Mouse (Mus musculus) erythroblast, embryonic 14.5 days (primary cell): ENCODE measurements around the gene Chic1. TPM values are rescaled to one million over a fixed set of nuclear protein-coding genes. Genes with fewer than 3 reads are reported as not detected.

ENCODE experiments used
- H3K27me3 ChIP-seq: 2 replicates; pipeline ENCODE4 v1.6.1; 2012; ENCODE audit warnings: inconsistent platforms; ENCODE audit not compliant: control insufficient read depth
- H3K36me3 ChIP-seq: 2 replicates; pipeline ENCODE4 v1.6.1; 2012; ENCODE audit warnings: mild to moderate bottlenecking, inconsistent platforms; ENCODE audit not compliant: control insufficient read depth
- H3K4me1 ChIP-seq: 2 replicates; pipeline ENCODE4 v1.6.1; 2012; ENCODE audit warnings: inconsistent platforms; ENCODE audit not compliant: control insufficient read depth
- H3K4me3 ChIP-seq: replicated peaks from 2 replicates; pipeline ENCODE3; 2012; ENCODE audit warnings: moderate library complexity, mild to moderate bottlenecking, inconsistent platforms
- H3K9me3 ChIP-seq: 2 replicates; pipeline ENCODE4 v1.6.1; 2012; ENCODE audit warnings: low read length, inconsistent platforms, mixed read lengths; ENCODE audit not compliant: control insufficient read depth
- GATA1 ChIP-seq: IDR thresholded peaks from 2 replicates; pipeline ENCODE4 v1.6.1; 2012; ENCODE audit warnings: low read length, inconsistent platforms, mixed read lengths
- TAL1 ChIP-seq: IDR thresholded peaks from 3 replicates; pipeline ENCODE4 v1.6.1; 2012; ENCODE audit warnings: low read length, inconsistent platforms, mixed read lengths
- polyA plus RNA-seq: library from polyadenylated mRNA; stranded (reverse); fragments of >175 nt; gene quantifications from 2 replicates; pipeline ENCODE4 v1.2.3, GENCODE M21; 2012

The Chic1 gene
- polyA plus RNA-seq, 1 experiment: not detected

DNA sequence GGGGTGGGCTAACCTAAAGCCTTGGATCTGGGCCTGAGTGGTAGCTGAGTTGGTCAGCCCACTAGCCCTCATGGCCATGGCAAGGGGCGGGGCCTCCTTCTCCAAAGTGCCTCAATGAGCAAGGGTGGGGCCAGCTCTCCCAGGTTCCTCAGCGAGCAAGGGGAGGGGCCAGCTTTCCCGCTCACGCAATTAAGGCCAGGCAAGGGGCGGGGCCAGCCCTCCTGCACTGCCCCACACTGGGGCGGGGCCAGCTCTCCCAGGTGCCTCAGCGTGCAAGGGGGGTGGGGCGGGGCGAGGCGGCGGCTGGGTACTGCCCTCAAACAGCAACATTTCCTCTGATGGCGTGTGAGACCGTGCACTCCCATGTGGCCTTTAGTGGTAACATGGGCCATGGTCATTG lies 48.7 kb downstream of the Chic1 start:
- H3K27me3 ChIP-seq: peaks cover 13% of the 10 kb centered on the region
- peaks cover 4% of the 10 kb centered on the region for H3K4me1 ChIP-seq
- TF ChIP-seq TAL1 (no peak), GATA1 (no peak)
- H3K4me3 ChIP-seq: no peak overlapping the region
- no peaks in the 10 kb centered on the region for H3K9me3 ChIP-seq
- H3K36me3 ChIP-seq: no peaks in the 10 kb centered on the region

DNA sequence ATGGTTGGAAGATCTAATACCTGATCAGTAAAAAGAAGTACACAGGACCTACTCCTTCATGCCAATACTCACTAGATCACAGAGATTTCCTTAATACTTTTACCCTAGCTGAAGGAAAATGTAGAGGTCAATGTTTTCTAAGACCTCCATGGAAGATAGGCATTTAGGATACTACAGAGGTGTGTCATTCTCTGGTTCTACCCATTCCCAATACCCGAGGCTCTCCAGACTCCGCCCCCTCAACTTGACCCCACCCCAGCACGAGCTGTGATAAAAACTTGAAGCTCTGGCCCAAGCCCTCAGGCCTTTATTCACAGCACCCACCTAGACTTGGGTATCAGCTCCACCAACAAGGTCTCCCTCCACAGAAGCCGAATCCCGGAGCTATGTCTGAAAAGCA lies 57.9 kb downstream of the Chic1 start, which contains the start of gene Tsx:
Gene Tsx (plus strand): TSS at position 301 of the 400 bp plus-strand sequence.
- Histone ChIP-seq H3K27me3 (peaks cover 23% of the 10 kb centered on the region), H3K4me1 (no peaks in the 10 kb centered on the region), H3K36me3 (no peaks in the 10 kb centered on the region), H3K4me3 (no peak within 1 kb of the TSS), H3K9me3 (no peaks in the 10 kb centered on the region)
- no peak for TF ChIP-seq TAL1
- TF ChIP-seq GATA1: no peak

DNA sequence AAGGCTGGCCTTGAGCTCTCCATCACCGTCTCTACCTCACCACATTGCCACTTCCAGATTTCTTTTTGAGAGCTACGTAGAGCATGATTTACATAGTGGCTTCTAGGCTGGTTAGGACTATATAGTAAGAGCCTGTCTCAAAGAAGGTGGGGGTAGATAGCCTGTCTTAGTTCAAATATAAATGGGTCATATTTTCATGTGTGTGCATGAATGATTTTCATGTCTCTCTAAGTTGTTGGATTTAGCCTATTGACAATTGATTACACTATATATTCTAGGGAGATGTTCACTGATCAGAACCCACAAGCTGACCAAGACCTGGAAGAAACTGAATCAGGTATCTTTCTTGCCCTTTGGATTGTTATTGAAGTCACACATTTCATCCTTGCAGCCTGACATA lies 65.4 kb downstream of the Chic1 start, which contains the start of gene Gm26992:
Gene Gm26992 (plus strand): TSS at position 301 of the 400 bp plus-strand sequence.
- Histone ChIP-seq H3K9me3 (no peaks in the 10 kb centered on the region), H3K27me3 (peaks cover 13% of the 10 kb centered on the region), H3K4me1 (no peaks in the 10 kb centered on the region), H3K36me3 (no peaks in the 10 kb centered on the region), H3K4me3 (no peak within 1 kb of the TSS)
- TF ChIP-seq TAL1 (no peak), GATA1 (no peak)

DNA sequence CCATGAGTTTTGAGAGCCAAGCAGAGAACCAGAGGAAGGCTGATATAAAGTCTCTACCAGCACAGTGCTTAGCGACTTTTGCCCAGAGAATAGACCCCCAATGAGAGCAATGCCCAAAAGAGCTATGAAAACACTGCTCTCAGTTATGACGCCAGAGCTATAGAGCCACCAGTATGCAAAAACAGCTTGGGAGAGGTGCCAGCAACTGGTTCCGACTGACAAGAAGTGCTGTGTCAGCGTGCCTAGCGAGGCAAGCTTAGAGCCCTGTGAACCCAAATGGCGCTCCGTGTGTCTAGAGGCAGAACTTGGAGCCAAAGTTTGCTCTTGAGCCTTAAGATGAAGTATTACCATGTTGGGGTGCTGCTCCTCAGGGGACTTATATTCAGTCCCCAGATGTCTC lies 71.4 kb downstream of the Chic1 start:
- H3K4me3 ChIP-seq: no peak overlapping the region
- H3K4me1 ChIP-seq: no peaks in the 10 kb centered on the region
- H3K27me3 ChIP-seq: peaks cover 13% of the 10 kb centered on the region
- no peaks in the 10 kb centered on the region for H3K36me3 ChIP-seq
- TF ChIP-seq TAL1 (no peak), GATA1 (no peak)
- no peaks in the 10 kb centered on the region for H3K9me3 ChIP-seq

DNA sequence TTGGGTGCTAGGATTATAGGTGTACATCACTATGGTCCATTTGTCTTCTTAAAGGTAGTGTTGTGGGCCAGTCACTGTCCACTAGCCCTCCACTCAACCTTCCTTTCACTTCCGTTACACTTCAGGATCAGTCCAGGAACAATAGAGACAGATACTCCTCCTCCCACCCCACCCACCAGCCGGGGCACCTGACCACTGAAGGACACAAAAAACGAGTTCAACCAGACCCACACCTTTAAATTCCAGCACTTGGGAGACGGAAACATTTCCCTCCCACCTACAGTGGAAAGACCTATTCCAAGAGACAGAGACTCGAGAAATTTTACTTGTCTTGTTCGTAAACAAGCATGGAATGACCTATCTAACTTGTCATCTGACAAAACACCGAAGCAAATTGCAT lies 76.0 kb downstream of the Chic1 start:
- H3K36me3 ChIP-seq: no peaks in the 10 kb centered on the region
- H3K27me3 ChIP-seq: peaks cover 26% of the 10 kb centered on the region
- H3K4me3 ChIP-seq: no peak overlapping the region
- H3K9me3 ChIP-seq: no peaks in the 10 kb centered on the region
- no peaks in the 10 kb centered on the region for H3K4me1 ChIP-seq
- TF ChIP-seq GATA1: no peak
- no peak for TF ChIP-seq TAL1

- no peaks in the 10 kb centered on the region for H3K9me3 ChIP-seq
- H3K4me3 ChIP-seq: no peak overlapping the region
- H3K4me1 ChIP-seq: no peaks in the 10 kb centered on the region
- TF ChIP-seq TAL1 (no peak), GATA1 (no peak)
- H3K27me3 ChIP-seq: peaks cover 43% of the 10 kb centered on the region
- no peaks in the 10 kb centered on the region for H3K36me3 ChIP-seq
Measured at GRCm38 (mm10) chrX:103438023-103438422, 81.7 kb downstream of the Chic1 start.

DNA sequence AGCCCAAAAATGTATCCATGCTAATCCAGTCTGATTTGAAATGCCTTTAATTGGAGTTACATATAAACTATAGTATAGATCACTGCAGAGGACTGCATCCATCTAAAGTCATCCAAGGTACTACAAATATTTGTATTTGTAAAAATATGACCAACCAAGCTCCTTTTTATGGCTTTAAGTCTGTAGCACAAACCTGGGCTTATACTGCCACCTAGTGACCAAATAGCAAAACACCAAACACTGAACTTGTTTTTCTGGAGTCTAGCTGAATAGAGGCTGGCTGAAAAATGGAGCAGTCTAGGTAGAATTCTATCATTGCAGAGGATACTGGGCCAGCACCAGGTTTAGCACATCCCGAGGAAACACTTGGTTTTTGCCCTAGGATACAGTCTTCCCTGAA lies 84.5 kb downstream of the Chic1 start:
- no peak for TF ChIP-seq GATA1
- no peak for TF ChIP-seq TAL1
- H3K36me3 ChIP-seq: no peaks in the 10 kb centered on the region
- H3K9me3 ChIP-seq: no peaks in the 10 kb centered on the region
- peaks cover 42% of the 10 kb centered on the region for H3K27me3 ChIP-seq
- H3K4me3 ChIP-seq: no peak overlapping the region
- H3K4me1 ChIP-seq: no peaks in the 10 kb centered on the region

DNA sequence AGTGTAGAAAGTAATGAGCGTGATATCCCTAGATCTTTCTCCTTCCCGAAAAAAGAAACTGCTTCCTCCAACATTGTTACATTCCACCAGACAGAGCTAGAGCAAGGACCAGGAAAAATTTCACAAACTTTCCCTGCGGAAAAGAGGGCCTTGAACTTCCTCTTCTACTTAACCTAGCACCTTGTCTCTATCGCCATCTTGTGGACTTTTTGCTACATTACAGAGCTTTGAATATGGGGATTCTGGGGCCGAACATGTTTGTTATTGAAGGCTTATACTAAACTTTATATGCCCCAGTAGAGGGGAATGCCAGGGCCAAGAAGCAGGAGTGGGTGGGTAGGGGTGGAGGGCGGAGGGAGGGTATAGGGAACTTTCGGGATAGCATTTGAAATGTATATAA lies 87.5 kb downstream of the Chic1 start:
- no peaks in the 10 kb centered on the region for H3K36me3 ChIP-seq
- no peak overlapping the region for H3K4me3 ChIP-seq
- peaks cover 45% of the 10 kb centered on the region for H3K27me3 ChIP-seq
- TF ChIP-seq TAL1 (no peak), GATA1 (no peak)
- H3K9me3 ChIP-seq: no peaks in the 10 kb centered on the region; the same call in 1 of the 2 replicates
- H3K4me1 ChIP-seq: peaks cover 10% of the 10 kb centered on the region

Other genes with a start within 250 kb of the Chic1 start
- gene Nap1l2, start 169.8 kb upstream of the Chic1 start, polyA plus RNA-seq: not detected in 2 replicates
- gene Cdx4, start 35.1 kb upstream of the Chic1 start, polyA plus RNA-seq: not detected in 2 replicates
- gene Tsx, start 58.0 kb downstream of the Chic1 start, polyA plus RNA-seq: not detected in 2 replicates
- not detected in 2 replicates for gene Gm26992, start 65.5 kb downstream of the Chic1 start, polyA plus RNA-seq